Mouse (Mus musculus) ES-E14 (cell line): ENCODE measurements around the gene Grid2.

Source experiments
- MAFK ChIP-seq: IDR thresholded peaks from 2 replicates; pipeline ENCODE4 v1.6.1; 2014; ENCODE audit warnings: mild to moderate bottlenecking, low read depth, low read length, inconsistent platforms; ENCODE audit not compliant: insufficient read depth
- ZC3H11A ChIP-seq: IDR thresholded peaks from 2 replicates; pipeline ENCODE4 v1.6.1; 2012; ENCODE audit warnings: low read depth, mild to moderate bottlenecking, inconsistent platforms, low read length, borderline replicate concordance

GRCm38 (mm10) chr6:64688181-64688944 lies 1432.7 kb downstream of the Grid2 start:
- no peak for TF ChIP-seq ZC3H11A
- no peak for TF ChIP-seq MAFK
